Mouse (Mus musculus) erythroblast, embryonic 14.5 days (primary cell): ENCODE measurements around the gene Tmprss11a.

Experiments
- GATA1 ChIP-seq: IDR thresholded peaks from 2 replicates; pipeline ENCODE4 v1.6.1; 2012; ENCODE audit warnings: low read length, inconsistent platforms, mixed read lengths
- TAL1 ChIP-seq: IDR thresholded peaks from 3 replicates; pipeline ENCODE4 v1.6.1; 2012; ENCODE audit warnings: low read length, inconsistent platforms, mixed read lengths

DNA sequence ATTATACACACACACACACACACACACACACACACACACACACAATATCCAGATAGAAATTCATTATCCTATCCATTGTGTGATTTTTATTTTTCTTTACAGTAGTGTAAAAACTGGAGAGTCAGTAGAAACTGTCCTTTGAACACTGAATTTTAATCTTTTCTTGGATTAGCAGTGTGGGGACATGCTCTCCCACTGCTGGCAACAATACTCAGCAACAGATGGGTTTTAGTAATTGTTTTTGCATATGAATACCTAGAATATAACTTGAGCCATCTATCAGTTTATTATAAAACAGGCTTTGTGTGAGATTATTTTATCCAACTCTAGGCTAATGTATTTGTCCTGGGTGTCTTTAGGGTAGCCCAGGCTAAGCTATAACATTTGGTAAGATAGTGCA lies 30.2 kb downstream of the Tmprss11a start:
- no peak for TF ChIP-seq GATA1
- TF ChIP-seq TAL1: no peak
